Mouse (Mus musculus): ENCODE data around the gene Gm8926.
"Not testable (repeated sequence)": the region's sequence is repeated elsewhere in the genome, so short reads cannot be mapped to it uniquely, and the experiment has no call there.

The Gm8926 gene

DNA sequence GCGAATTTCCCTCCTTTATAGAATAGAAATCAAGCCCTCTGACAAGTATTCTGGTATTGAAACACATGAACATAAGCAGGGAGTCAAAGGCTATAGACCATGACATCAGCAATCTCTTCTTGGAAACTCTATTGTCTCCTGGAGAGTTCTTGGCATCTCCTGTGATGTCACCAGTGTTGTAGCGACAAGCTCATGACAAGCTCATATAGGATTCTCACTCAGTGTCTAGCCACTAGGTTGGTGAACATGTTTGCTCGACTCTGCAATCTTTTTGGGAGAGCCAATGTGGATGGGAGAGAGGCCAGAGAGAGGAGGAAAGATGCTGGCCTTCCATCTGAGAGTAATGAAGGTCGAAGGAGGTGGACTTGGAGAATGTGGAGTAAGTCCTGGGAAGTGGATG is at the start of gene Gm8926:
Gene Gm8926, plus strand, starts transcription at position 301 of the 400 bp plus-strand sequence.
- not testable (repeated sequence) for DNase-seq (ENCODE audit: low spot score)
